Mouse (Mus musculus): ENCODE measurements around the gene Slc36a1. TPM values are rescaled to one million over a fixed set of nuclear protein-coding genes. Genes with fewer than 3 reads are reported as not detected.

The Slc36a1 gene
- polyA plus RNA-seq, 2 experiments from 2014 or later = 2.5 to 2.9 TPM

- no peak for ATAC-seq
Observed at GRCm38 (mm10) chr11:55209626-55210353, 5.6 kb downstream of the Slc36a1 start.

- ATAC-seq = no peak
Observed at GRCm38 (mm10) chr11:55213518-55213917, 9.4 kb downstream of the Slc36a1 start.

GRCm38 (mm10) chr11:55214161-55214560 lies 10.0 kb downstream of the Slc36a1 start:
- no peak for ATAC-seq

GRCm38 (mm10) chr11:55214978-55215377 lies 10.8 kb downstream of the Slc36a1 start:
- ATAC-seq = no peak

- ATAC-seq = no peak
Observed at GRCm38 (mm10) chr11:55216061-55216460, 11.9 kb downstream of the Slc36a1 start.

GRCm38 (mm10) chr11:55216830-55217229 lies 12.7 kb downstream of the Slc36a1 start:
- ATAC-seq = no peak

GRCm38 (mm10) chr11:55217418-55217817 lies 13.3 kb downstream of the Slc36a1 start:
- ATAC-seq = no peak

GRCm38 (mm10) chr11:55217880-55218279 lies 13.7 kb downstream of the Slc36a1 start:
- no peak for ATAC-seq

- ATAC-seq = no peak
Observed at GRCm38 (mm10) chr11:55218473-55218872, 14.3 kb downstream of the Slc36a1 start.

GRCm38 (mm10) chr11:55221306-55221705 lies 17.2 kb downstream of the Slc36a1 start:
- ATAC-seq = peak; percentile 43

GRCm38 (mm10) chr11:55231034-55231433 lies 26.9 kb downstream of the Slc36a1 start:
- ATAC-seq = peak; percentile 47

GRCm38 (mm10) chr11:55234288-55234687 lies 30.1 kb downstream of the Slc36a1 start:
- no peak for ATAC-seq

- ATAC-seq = no peak
Observed at GRCm38 (mm10) chr11:55234791-55235190, 30.6 kb downstream of the Slc36a1 start.

- no peak for ATAC-seq
Observed at GRCm38 (mm10) chr11:55236815-55237214, 32.7 kb downstream of the Slc36a1 start.

- ATAC-seq = no peak
Observed at GRCm38 (mm10) chr11:55239496-55239895, 35.3 kb downstream of the Slc36a1 start.

GRCm38 (mm10) chr11:55240556-55240955 lies 36.4 kb downstream of the Slc36a1 start:
- ATAC-seq = peak; percentile 73

- ATAC-seq = no peak
Observed at GRCm38 (mm10) chr11:55250527-55250926, 46.4 kb downstream of the Slc36a1 start.

- ATAC-seq = no peak
Observed at GRCm38 (mm10) chr11:55253391-55253790, 49.2 kb downstream of the Slc36a1 start.

- no peak for ATAC-seq
Observed at GRCm38 (mm10) chr11:55261105-55261504, 57.0 kb downstream of the Slc36a1 start.

- no peak for ATAC-seq
Observed at GRCm38 (mm10) chr11:55262000-55262399, 57.9 kb downstream of the Slc36a1 start.

GRCm38 (mm10) chr11:55264318-55264717 lies 60.2 kb downstream of the Slc36a1 start:
- ATAC-seq = no peak

- ATAC-seq = no peak
Observed at GRCm38 (mm10) chr11:55265647-55266046, 61.5 kb downstream of the Slc36a1 start.

- ATAC-seq = no peak
Observed at GRCm38 (mm10) chr11:55268580-55268979, 64.4 kb downstream of the Slc36a1 start.

- no peak for ATAC-seq
Observed at GRCm38 (mm10) chr11:55274756-55275155, 70.6 kb downstream of the Slc36a1 start.

Data from CD4-positive, CD25-positive, alpha-beta regulatory T cell, adult 4 months (primary cell).